Mouse (Mus musculus): ENCODE results near the gene Hmgcs2. TPM values are rescaled to one million over a fixed set of nuclear protein-coding genes. Genes with fewer than 3 reads are reported as not detected.

Gene Hmgcs2
- polyA plus RNA-seq (2015; fragmentation: Nextera tagmentation; extraction: Ambion mirVana) = 1.3 and 1.9 TPM in 2 replicates

DNA sequence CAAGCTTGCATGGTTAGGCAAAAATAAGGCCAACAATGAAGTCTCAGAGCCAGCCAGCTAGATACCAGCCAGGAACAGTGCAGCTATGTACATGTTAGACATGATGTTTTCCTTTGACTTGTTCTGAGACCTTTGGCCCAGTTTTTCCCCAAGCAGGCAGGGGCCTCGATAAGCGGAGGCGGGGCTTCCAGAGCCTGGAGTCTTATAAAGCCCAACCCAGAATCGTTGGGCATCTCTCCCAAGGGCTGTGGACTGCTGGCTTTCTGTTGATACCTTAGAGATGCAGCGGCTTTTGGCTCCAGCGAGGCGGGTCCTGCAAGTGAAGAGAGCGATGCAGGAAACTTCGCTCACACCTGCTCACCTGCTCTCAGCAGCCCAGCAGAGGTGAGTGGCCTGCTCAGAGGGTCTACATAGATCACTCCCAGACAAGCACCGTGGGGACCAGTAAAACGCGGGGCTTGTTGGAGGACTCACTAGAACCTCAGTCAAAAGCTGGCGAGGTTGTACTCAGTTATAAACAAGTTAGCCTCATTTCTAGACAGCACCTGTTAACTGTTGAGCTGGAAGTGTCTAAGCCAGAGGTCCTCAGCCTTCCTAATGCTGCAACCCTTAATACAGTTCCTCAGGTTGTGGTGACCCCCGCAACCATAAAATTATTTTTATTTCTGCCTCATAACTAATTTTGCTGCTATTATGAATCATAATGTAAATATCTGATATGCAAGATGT, at the start of gene Hmgcs2:
Gene Hmgcs2 (plus strand): TSS at position 232 of the 729 bp plus-strand sequence.
- Histone ChIP-seq H3K4me3 (no peak within 1 kb of the TSS), H3K9me3 (no peaks in the 10 kb centered on the region), H3K27me3 (no peaks in the 10 kb centered on the region), H3K9ac (no peak within 1 kb of the TSS), H3K4me2 (replicated peaks) (peak within 1 kb of the TSS; percentile 32; the same call in 1 of the 2 replicates), H3K4me1 (peaks cover 18% of the 10 kb centered on the region), H3K36me3 (no peaks in the 10 kb centered on the region), H3K27ac (no peak within 1 kb of the TSS)
- ATAC-seq (ENCODE audit: low FRiP score, low read depth) = peak; percentile 40; the same call in 1 of the 2 replicates
- 58% methylated on average over 14 of the region's 14 CpGs for WGBS

DNA sequence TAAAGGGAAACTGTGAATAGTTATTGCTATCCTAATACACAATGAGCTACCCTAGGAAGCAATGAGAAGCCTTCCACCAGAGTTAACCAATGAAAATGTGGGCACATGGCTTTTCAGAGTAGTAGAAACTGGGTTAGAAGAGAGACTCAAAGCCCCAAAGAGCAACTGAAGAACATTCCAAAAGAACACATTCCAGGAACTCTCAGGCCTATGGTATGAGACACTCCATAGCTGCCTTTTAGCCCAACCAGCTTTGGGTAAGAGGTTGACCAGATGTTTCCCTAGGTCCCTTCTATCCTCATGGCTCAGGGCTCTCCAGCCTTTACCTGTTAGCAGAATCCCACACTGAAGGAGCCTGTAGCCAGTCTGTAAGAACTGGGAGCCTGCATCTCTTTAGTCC, 46.7 kb upstream of the Hmgcs2 start:
- no peak overlapping the region for H3K9ac ChIP-seq
- ATAC-seq (ENCODE audit: low FRiP score, low read depth) = no peak
- no peak overlapping the region for H3K4me2 ChIP-seq (replicated peaks)
- H3K4me1 ChIP-seq = no peaks in the 10 kb centered on the region
- no peaks in the 10 kb centered on the region for H3K9me3 ChIP-seq
- no peaks in the 10 kb centered on the region for H3K27me3 ChIP-seq
- no peak overlapping the region for H3K4me3 ChIP-seq
- no peaks in the 10 kb centered on the region for H3K36me3 ChIP-seq
- H3K27ac ChIP-seq = no peak overlapping the region

DNA sequence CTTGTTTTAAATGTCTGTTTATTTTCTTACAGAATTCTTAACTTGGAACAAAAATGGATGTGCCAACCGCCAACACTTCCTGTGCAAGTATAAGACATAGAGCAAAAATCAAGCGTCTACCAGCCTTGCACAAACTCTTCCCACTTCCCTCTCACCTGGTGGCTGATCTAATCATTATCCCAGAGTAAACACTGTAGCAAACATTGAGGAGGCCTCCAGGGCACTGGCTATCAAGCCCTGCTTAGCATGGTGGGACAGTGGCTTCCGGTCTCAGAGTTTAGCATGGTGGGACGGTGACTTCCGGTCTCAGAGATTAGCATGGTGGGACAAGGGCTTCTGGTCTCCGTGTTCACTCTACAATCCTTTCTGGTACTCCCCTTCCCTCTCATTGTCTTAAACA, 44.0 kb upstream of the Hmgcs2 start:
- ATAC-seq (ENCODE audit: low FRiP score, low read depth) = no peak
- Histone ChIP-seq H3K27me3 (no peaks in the 10 kb centered on the region), H3K27ac (no peak overlapping the region), H3K36me3 (no peaks in the 10 kb centered on the region), H3K4me1 (no peaks in the 10 kb centered on the region), H3K4me3 (no peak overlapping the region), H3K9me3 (no peaks in the 10 kb centered on the region), H3K9ac (no peak overlapping the region), H3K4me2 (replicated peaks) (no peak overlapping the region)
- WGBS = 89% methylated on average over 6 of the region's 6 CpGs

DNA sequence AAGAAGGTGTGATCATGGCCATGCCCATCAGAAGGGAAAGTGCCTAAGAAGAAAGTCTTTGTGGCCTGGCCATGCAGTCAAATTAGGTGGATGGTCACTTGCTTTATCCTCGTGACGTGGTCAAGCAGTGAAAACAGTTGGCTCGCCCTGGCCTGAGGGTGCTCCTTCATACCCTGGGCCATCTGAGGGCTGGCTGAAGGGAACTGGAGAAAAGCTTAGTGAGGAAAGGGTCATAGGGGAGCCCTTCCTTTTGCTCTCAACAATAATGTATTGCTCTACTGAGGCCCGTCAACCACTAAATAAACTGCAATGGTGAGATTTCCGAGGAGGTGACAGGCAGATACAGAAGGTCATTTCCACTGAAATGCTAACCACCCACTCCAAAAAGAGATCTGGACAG, 43.0 kb upstream of the Hmgcs2 start:
- Histone ChIP-seq H3K4me1 (no peaks in the 10 kb centered on the region), H3K27ac (no peak overlapping the region; the same call in 1 of the 2 replicates), H3K4me3 (no peak overlapping the region), H3K9ac (no peak overlapping the region), H3K4me2 (replicated peaks) (no peak overlapping the region), H3K9me3 (no peaks in the 10 kb centered on the region), H3K27me3 (no peaks in the 10 kb centered on the region), H3K36me3 (no peaks in the 10 kb centered on the region)
- no peak for ATAC-seq (ENCODE audit: low FRiP score, low read depth)
- WGBS = 67% methylated on average over 5 of the region's 5 CpGs

DNA sequence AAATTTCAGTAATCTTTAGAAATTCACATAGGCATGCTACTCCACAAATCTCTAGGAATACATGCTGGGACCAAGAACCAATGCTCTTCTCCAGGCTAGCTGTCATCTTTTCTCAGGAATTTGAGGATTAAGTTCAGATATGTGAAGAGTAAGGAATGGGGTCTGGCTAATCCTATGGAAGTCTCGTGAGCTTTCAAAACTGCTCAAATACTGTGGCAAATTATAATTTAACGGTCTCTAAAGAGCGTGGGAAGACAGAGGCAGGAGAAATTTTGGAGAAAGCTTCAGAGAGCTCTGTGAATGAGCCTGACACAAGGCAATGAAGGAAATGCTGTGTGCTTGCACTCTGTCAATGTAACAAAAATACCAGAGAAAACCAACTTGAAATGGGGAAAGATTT, 42.1 kb upstream of the Hmgcs2 start:
- ATAC-seq (ENCODE audit: low FRiP score, low read depth) = no peak
- H3K4me1 ChIP-seq = no peaks in the 10 kb centered on the region
- WGBS = 81% methylated on average over 3 of the region's 3 CpGs

DNA sequence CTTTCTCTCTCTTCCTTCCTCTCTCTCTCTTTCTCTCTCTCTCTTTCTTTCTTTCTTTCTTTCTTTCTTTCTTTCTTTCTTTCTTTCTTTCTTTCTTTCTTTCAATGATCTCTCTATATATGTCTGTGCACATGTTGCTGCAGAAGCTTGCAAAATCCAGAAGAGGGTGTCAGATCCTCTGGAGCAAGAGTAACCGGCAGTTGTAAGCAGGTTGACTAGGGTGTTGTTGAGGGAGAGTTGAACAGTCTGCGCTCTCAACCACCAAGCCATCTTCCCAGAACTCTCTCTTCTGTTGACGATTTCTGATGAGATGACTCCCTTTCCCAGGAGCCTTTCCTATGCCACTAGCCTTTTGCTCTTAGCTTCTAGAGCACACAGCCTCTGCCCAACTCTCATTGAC, 38.2 kb upstream of the Hmgcs2 start:
- Histone ChIP-seq H3K36me3 (no peaks in the 10 kb centered on the region), H3K4me3 (no peak overlapping the region), H3K4me1 (peaks cover 4% of the 10 kb centered on the region), H3K27ac (no peak overlapping the region), H3K9me3 (no peaks in the 10 kb centered on the region), H3K4me2 (replicated peaks) (no peak overlapping the region), H3K9ac (no peak overlapping the region), H3K27me3 (no peaks in the 10 kb centered on the region)
- ATAC-seq (ENCODE audit: low FRiP score, low read depth) = no peak
- 85% methylated on average over 3 of the region's 3 CpGs for WGBS

More for the DNA sequence above, 42.1 kb upstream of the Hmgcs2 start:
- Histone ChIP-seq H3K27ac (no peak overlapping the region), H3K4me3 (no peak overlapping the region), H3K9me3 (no peaks in the 10 kb centered on the region), H3K4me2 (replicated peaks) (no peak overlapping the region), H3K27me3 (no peaks in the 10 kb centered on the region), H3K36me3 (no peaks in the 10 kb centered on the region), H3K9ac (no peak overlapping the region)

DNA sequence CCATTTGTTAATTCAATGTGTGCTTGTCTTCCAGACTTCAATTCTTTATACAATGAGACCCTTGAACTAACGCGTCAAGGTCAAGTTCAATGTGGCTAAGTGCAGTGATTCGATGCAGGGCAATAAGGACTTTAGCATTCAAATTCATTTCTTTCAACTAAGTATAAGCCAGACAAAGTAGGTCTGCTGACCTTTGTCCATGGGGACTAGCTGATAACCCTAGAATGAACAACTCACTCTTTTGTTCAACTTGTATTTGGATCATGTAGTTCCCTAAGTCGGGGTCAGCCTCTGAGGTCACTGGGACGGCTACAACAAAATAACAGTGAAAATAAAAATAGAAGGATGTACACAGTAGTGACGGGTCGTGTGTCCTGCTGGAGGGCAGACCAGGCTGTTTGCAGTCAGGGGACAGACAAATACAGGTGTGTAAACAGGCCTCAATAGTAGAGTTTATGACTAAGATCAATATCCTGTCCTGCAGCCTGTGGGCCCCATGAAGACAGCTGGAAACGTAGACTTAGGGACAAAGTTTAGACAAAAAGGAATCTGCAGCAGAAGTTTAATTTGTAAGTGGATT, 37.7 kb upstream of the Hmgcs2 start:
- no peak for ATAC-seq (ENCODE audit: low FRiP score, low read depth)
- Histone ChIP-seq H3K27ac (no peak overlapping the region), H3K27me3 (no peaks in the 10 kb centered on the region), H3K9me3 (no peaks in the 10 kb centered on the region), H3K4me1 (peaks cover 5% of the 10 kb centered on the region), H3K36me3 (no peaks in the 10 kb centered on the region), H3K4me3 (no peak overlapping the region), H3K4me2 (replicated peaks) (no peak overlapping the region), H3K9ac (no peak overlapping the region)
- 76% methylated on average over 8 of the region's 8 CpGs for WGBS

DNA sequence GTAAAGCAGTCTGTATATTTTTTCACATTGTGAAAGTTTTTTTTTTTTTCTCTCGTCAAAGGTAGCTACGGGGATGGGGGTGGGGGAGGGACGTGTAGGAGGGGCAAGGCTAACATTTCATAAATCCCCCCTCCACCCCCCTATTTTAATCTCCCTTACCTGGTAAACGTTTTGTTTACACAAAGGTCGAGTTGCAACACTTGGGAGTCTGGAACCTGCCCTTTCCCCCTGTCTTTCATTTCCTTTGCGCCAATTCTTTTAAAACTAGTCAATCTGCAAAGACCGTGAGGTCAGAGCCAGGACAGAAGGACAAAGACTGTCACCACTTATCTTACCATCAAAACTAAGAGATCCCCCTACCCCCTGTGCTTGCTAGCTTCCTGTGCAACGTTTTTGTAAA, 34.3 kb upstream of the Hmgcs2 start:
- H3K9me3 ChIP-seq = no peaks in the 10 kb centered on the region
- peaks cover 5% of the 10 kb centered on the region for H3K4me1 ChIP-seq
- H3K27me3 ChIP-seq = no peaks in the 10 kb centered on the region
- H3K9ac ChIP-seq = no peak overlapping the region
- no peak for ATAC-seq (ENCODE audit: low FRiP score, low read depth)
- WGBS = 29% methylated on average over 8 of the region's 8 CpGs
- no peak overlapping the region for H3K4me3 ChIP-seq
- no peak overlapping the region for H3K4me2 ChIP-seq (replicated peaks)
- H3K27ac ChIP-seq = no peak overlapping the region
- no peaks in the 10 kb centered on the region for H3K36me3 ChIP-seq

DNA sequence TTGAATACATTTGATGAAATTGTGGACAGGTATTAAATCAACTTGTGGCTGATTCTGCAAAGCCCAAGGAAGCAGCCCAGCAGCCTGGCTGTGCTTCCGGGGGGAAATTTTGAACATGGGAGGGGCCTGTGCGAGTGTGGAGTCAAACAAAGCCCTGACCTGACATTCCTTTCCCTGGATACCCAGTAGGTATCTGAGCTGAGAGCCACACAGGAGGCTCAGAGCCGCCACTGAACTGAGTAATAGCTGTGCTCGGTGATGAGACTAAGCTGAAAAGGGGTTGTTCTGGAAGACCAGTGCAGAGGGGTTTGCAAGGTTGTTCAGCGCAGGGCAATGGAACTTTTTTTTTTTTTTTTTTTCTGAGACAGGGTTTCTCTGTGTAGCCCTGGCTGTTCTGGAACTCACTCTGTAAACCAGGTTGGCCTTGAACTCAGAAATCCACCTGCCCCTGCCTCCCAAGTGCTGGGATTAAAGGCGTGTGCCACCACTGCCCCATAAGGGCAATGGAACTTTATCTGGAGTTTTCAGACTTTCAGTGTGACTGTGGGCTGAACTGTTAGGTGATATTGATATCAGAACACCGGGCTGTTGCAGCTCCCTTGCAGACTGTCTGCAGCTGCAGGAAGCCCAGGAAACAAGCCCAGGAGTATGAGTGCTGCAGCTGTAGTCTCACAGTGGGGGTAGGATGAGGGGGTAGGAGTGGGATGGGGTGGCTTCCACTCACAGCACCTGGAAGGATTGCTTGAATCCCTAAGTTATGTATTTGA, 33.1 kb upstream of the Hmgcs2 start:
- H3K36me3 ChIP-seq = no peaks in the 10 kb centered on the region
- 61% methylated on average over 7 of the region's 7 CpGs for WGBS
- ATAC-seq (ENCODE audit: low FRiP score, low read depth) = no peak
- H3K4me3 ChIP-seq = no peak overlapping the region
- peaks cover 5% of the 10 kb centered on the region for H3K4me1 ChIP-seq
- H3K4me2 ChIP-seq (replicated peaks) = no peak overlapping the region
- 0 out of 2 replicates have a peak, but pooled peaks cover under 1% of the 10 kb centered on the region for H3K9me3 ChIP-seq
- no peak overlapping the region for H3K9ac ChIP-seq
- H3K27me3 ChIP-seq = no peaks in the 10 kb centered on the region
- H3K27ac ChIP-seq = no peak overlapping the region

DNA sequence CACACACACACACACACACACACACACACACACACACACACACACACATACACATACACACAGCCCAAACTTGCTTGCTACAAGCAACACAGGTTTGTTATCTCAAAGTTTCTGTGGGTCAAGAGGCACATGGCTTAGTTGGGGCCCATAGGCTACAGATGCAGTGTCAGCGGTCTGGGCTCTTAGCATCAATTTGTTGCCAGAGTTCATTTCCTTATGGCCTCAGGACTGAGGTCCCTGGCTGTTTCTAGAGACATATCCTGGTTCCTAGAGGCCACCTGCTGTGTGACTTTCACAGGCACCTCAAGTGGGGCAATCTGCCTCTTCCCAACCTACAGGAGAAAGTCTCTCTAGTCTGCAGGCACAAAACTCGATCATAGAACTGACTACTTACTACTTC, 30.9 kb upstream of the Hmgcs2 start:
- peaks cover 5% of the 10 kb centered on the region for H3K4me1 ChIP-seq
- 80% methylated on average over 2 of the region's 2 CpGs for WGBS

DNA sequence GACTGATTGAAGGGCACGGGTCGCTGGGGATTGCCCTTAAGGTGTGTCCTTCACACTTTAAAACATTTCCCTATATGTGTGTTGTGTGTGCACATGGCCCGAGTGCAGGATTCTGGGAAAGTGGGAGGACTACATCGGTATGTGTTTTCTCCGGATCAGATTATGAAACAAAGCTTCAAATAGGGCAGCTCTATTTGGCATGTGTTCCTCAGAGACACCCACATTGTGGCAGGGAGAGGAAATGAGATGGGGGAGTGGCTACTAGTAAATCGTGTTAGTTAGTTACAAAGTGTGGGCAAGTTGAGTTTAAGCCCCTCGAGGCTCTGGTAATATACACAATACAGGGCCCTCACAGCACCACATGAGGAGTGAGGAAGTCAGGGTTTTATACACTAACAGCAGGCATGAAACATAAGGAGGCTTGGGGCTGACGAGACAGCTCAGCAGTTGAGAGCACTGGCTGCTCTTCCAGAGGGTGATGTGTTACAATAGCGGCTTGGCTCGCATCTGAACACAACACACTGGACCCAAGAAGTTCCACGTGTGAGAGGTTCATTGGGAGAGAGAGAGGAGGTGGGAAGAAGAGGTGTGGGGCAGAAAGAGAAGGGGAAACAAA, 30.3 kb upstream of the Hmgcs2 start:
- no peaks in the 10 kb centered on the region for H3K36me3 ChIP-seq
- no peak for ATAC-seq (ENCODE audit: low FRiP score, low read depth)
- no peak overlapping the region for H3K4me2 ChIP-seq (replicated peaks)
- WGBS = 70% methylated on average over 11 of the region's 11 CpGs
- peaks cover 5% of the 10 kb centered on the region for H3K4me1 ChIP-seq
- no peaks in the 10 kb centered on the region for H3K27me3 ChIP-seq
- no peak overlapping the region for H3K9ac ChIP-seq
- H3K27ac ChIP-seq = no peak overlapping the region
- H3K9me3 ChIP-seq = 0 out of 2 replicates have a peak, but pooled peaks cover 11% of the 10 kb centered on the region
- H3K4me3 ChIP-seq = no peak overlapping the region

More for the DNA sequence above, 30.9 kb upstream of the Hmgcs2 start:
- Histone ChIP-seq H3K4me3 (no peak overlapping the region), H3K4me2 (replicated peaks) (no peak overlapping the region), H3K9ac (no peak overlapping the region), H3K27ac (no peak overlapping the region), H3K9me3 (0 out of 2 replicates have a peak, but pooled peaks cover 11% of the 10 kb centered on the region), H3K36me3 (no peaks in the 10 kb centered on the region), H3K27me3 (no peaks in the 10 kb centered on the region)
- ATAC-seq (ENCODE audit: low FRiP score, low read depth) = no peak

DNA sequence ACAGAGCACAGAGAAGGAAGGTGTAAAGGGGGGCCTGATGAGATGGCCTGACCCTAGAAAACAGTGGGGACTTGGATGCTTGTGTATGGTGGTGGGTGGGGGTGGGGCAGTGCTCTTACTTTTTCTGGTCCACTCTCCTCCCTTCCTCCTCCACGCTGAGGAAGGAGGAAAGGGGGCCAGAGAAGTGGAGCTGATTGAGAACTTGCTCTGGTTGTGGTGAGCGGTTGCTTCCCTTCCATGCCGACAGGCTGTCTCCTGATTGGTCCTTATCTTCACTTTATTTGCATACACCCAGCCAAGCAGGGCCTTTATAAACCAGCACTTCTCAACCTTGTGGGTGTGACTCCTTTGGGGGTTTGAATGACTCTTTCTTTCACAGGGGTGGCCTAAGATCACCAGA, 26.2 kb upstream of the Hmgcs2 start:
- Histone ChIP-seq H3K27me3 (no peaks in the 10 kb centered on the region), H3K27ac (no peak overlapping the region), H3K9ac (no peak overlapping the region), H3K4me3 (no peak overlapping the region), H3K4me1 (peaks cover 3% of the 10 kb centered on the region; the same call in 1 of the 2 replicates), H3K36me3 (no peaks in the 10 kb centered on the region), H3K4me2 (replicated peaks) (no peak overlapping the region), H3K9me3 (0 out of 2 replicates have a peak, but pooled peaks cover 11% of the 10 kb centered on the region)
- ATAC-seq (ENCODE audit: low FRiP score, low read depth) = no peak
- 75% methylated on average over 2 of the region's 3 CpGs for WGBS

All from limb, embryonic 13.5 days (tissue).